Mouse (Mus musculus) spleen, adult 2 months (tissue): Measurements from ENCODE around the gene Lig4. TPM values are rescaled to one million over a fixed set of nuclear protein-coding genes. Genes with fewer than 3 reads are reported as not detected.

Experiments
- DNase-seq, 2 experiments: peaks; one replicate each; pipeline versions ENCODE4 v3.0.0 to v3.0.0-alpha.2; 2012 to 2021; ENCODE audit warnings: low spot score in 2 of 2, low read depth in 1 of 2
- H3K27ac ChIP-seq: fragments of 200-500 bp; 2 replicates; pipeline ENCODE4 v1.5.1; 2012; ENCODE audit warnings: low read length, inconsistent platforms; ENCODE audit not compliant: insufficient read depth
- H3K27me3 ChIP-seq: fragments of 200-500 bp; 2 replicates; pipeline ENCODE4 v1.6.1; 2012; ENCODE audit warnings: mild to moderate bottlenecking, moderate library complexity, low read length, inconsistent platforms; ENCODE audit not compliant: control insufficient read depth, insufficient read depth
- H3K36me3 ChIP-seq: fragments of 200-500 bp; 2 replicates; pipeline ENCODE4 v1.6.1; 2012; ENCODE audit warnings: mild to moderate bottlenecking, low read length, inconsistent platforms; ENCODE audit not compliant: control insufficient read depth, insufficient read depth
- H3K4me1 ChIP-seq: fragments of 200-500 bp; 2 replicates; pipeline ENCODE4 v1.6.1; 2011; ENCODE audit warnings: inconsistent platforms; ENCODE audit not compliant: control insufficient read depth, insufficient read depth, insufficient read length
- H3K4me3 ChIP-seq: fragments of 200-500 bp; 2 replicates; pipeline ENCODE4 v1.5.1; 2011; ENCODE audit warnings: mild to moderate bottlenecking, inconsistent platforms; ENCODE audit not compliant: insufficient read depth, insufficient read length; ENCODE audit errors: extremely low read depth
- CTCF ChIP-seq: fragments of 200-500 bp; IDR thresholded peaks from 2 replicates; pipeline ENCODE4 v1.5.1; 2011; ENCODE audit warnings: mild to moderate bottlenecking, inconsistent platforms; ENCODE audit not compliant: insufficient read depth, insufficient read length, insufficient replicate concordance; ENCODE audit errors: extremely low read depth
- POLR2A ChIP-seq: fragments of 200-500 bp; IDR thresholded peaks from 2 replicates; pipeline ENCODE4 v1.6.1; 2011; ENCODE audit warnings: low read depth, low read length, inconsistent platforms
- WGBS: fragments of 180-500 bp; shearing (Covaris S2); methylation state at CpG from one replicate; pipeline ENCODE4 v1.1.7; 2018; 5-methylcytosine and 5-hydroxymethylcytosine counted together
- polyA plus RNA-seq: library from polyadenylated mRNA; depleted of rRNA; stranded (reverse); fragments of >200 nt; gene quantifications from 2 replicates; pipeline ENCODE4 v1.2.3, GENCODE M21; 2012

Gene Lig4
- polyA plus RNA-seq, 1 experiment: 1.1 TPM

- no peak for DNase-seq
- 5% methylated on average over 5 of the region's 5 CpGs for WGBS
- H3K4me3 ChIP-seq: no peak overlapping the region
Observed at GRCm38 (mm10) chr8:9975276-9975675, 2.2 kb downstream of the Lig4 start.

DNA sequence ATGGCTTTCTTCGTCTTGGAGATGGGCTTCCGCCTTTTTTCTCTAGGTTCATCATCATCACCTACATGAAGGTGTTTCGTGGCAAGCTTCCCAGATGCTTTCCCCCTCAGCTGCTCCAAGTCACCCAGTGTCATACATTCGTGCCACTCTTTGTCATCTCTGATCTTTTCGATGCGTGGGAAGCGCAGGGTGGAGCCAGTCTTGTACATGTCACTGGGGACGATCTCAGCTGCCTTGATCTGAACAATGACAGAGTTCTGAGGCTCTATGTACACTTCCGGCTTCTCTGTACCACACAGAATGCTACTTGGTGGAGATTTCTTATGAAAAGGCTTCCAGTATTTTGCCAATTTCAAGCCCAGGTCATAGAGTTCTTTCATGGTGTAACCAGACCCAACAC lies 5.6 kb downstream of the Lig4 start:
- WGBS: 85% methylated on average over 9 of the region's 9 CpGs
- H3K36me3 ChIP-seq: peaks cover 15% of the 10 kb centered on the region
- H3K4me1 ChIP-seq: no peaks in the 10 kb centered on the region
- TF ChIP-seq POLR2A (no peak), CTCF (no peak)
- no peak for DNase-seq
- H3K27me3 ChIP-seq: no peaks in the 10 kb centered on the region
- H3K27ac ChIP-seq: no peak overlapping the region
- no peak overlapping the region for H3K4me3 ChIP-seq

More at GRCm38 (mm10) chr8:9975276-9975675, 2.2 kb downstream of the Lig4 start:
- Histone ChIP-seq H3K36me3 (peaks cover 14% of the 10 kb centered on the region), H3K4me1 (peaks cover 6% of the 10 kb centered on the region; the same call in 1 of the 2 replicates), H3K27ac (no peak overlapping the region), H3K27me3 (no peaks in the 10 kb centered on the region)
- no peak for TF ChIP-seq CTCF
- no peak for TF ChIP-seq POLR2A

DNA sequence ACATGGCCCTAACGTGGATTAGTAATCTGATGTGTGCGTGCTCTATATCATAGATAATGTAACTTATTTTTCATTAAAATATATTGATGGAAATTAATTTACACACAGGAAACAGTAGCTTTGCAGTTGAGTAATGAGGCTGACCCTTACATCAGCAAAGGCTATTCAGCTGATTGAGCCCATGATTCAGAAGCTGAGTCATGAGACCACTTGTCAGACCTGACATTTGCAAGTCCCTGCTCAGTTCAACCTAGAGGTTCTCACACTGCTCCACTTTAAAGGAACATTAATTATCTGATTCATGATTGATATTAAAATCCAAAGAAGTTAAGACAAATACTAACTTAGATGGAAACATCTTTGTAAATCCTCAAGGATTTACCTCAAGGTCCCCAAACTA lies 17.6 kb downstream of the Lig4 start:
- H3K4me3 ChIP-seq: no peak overlapping the region
- DNase-seq: no peak
- no peaks in the 10 kb centered on the region; the same call in 1 of the 2 replicates for H3K4me1 ChIP-seq
- TF ChIP-seq CTCF (no peak), POLR2A (no peak)
- H3K27ac ChIP-seq: no peak overlapping the region
- H3K36me3 ChIP-seq: no peaks in the 10 kb centered on the region
- no peaks in the 10 kb centered on the region for H3K27me3 ChIP-seq
- WGBS: 88% methylated on average over 2 of the region's 2 CpGs

DNA sequence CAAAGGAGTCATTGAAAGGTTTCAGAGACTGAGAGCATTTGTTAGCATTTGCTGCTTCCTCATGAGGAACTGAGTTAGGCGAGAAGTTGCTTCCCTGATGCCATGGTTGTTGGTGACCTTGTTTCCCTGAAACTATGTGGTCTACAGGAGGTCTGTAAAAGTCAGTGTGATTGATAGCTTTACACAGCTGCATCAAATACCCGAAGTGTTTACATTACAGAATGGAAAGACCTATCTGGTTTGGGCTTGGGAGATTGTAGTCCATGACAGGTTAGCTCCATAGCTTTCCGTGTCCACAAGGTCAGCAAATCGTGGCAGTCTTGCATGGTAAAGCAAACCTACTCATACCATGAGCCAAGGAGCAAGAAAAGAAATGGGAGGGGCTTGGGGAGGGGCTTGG lies 19.1 kb downstream of the Lig4 start:
- no peaks in the 10 kb centered on the region for H3K36me3 ChIP-seq
- no peaks in the 10 kb centered on the region for H3K27me3 ChIP-seq
- H3K4me1 ChIP-seq: no peaks in the 10 kb centered on the region; the same call in 1 of the 2 replicates
- DNase-seq: no peak
- 74% methylated on average over 4 of the region's 4 CpGs for WGBS
- no peak for TF ChIP-seq CTCF
- TF ChIP-seq POLR2A: no peak
- H3K27ac ChIP-seq: no peak overlapping the region
- H3K4me3 ChIP-seq: no peak overlapping the region

DNA sequence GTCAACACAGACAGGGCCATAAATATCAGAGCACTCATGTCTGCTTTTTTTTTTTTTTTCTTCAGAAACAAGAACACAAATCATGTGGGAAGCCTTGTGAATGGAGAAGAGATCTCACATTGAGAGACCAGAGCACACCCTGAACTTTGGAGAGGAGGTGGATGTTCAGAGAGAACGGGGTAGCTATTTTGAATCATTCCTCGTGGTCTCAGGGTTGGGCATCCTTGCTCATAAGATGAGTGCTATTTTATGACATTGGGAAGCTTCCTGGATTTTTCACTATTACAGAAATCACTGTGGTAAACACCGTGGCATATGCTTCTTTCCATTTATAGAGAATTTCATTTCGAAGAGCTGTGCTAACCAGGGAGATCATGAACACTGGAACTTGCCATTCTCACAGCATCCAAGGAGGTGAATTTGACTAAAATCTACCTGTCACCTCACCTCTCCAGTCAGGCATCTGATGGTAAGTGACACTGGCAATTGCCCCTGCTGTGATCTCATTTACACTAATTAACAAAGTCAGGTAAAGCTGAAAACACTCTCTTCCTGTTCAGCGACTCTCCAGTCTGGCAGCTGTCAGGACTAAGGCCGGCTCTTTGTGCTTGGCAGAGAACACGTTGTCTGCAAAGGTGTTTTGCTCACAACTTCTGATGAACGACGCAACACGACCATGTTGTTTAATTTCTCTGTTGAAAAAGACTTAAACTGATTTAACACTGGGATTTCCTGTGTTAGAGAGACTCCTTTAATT lies 28.2 kb downstream of the Lig4 start:
- TF ChIP-seq POLR2A: no peak
- DNase-seq: no peak
- WGBS: 70% methylated on average over 10 of the region's 10 CpGs
- Histone ChIP-seq H3K4me1 (no peaks in the 10 kb centered on the region), H3K4me3 (no peak overlapping the region), H3K27ac (no peak overlapping the region), H3K36me3 (no peaks in the 10 kb centered on the region), H3K27me3 (no peaks in the 10 kb centered on the region)

DNA sequence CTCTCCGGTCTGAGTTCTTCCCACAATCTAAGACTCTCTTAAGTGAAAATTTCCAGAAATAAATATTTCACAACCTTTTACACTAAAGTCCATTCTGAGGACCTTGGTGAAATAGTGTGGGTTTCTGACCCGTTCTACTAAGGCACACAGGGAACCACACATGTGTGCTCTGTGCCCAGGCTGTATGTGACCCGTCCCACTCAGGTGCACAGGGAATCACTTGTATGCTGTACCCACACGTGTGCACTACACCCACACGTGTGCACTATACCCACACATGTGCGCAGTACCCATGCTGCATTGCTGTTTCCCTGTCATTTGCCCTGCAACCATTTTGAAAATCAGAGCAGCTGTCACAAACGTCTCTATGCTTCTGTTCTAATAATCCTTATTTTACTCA lies 41.9 kb downstream of the Lig4 start:
- Histone ChIP-seq H3K4me1 (no peaks in the 10 kb centered on the region), H3K4me3 (no peak overlapping the region), H3K27me3 (no peaks in the 10 kb centered on the region), H3K36me3 (no peaks in the 10 kb centered on the region), H3K27ac (no peak overlapping the region)
- DNase-seq: no peak
- 69% methylated on average over 7 of the region's 7 CpGs for WGBS
- TF ChIP-seq POLR2A (no peak), CTCF (no peak)

GRCm38 (mm10) chr8:9934891-9935565 lies 42.5 kb downstream of the Lig4 start:
- Histone ChIP-seq H3K4me3 (no peak overlapping the region), H3K4me1 (no peaks in the 10 kb centered on the region), H3K27me3 (no peaks in the 10 kb centered on the region), H3K27ac (no peak overlapping the region), H3K36me3 (no peaks in the 10 kb centered on the region)
- peak; percentile 41; the same call in 1 of the 2 replicates for TF ChIP-seq CTCF
- no peak for TF ChIP-seq POLR2A
- DNase-seq: peak; percentile 2 to 30
- 35% methylated on average over 10 of the region's 10 CpGs for WGBS
